Mouse (Mus musculus) stomach, embryonic 14.5 days (tissue): Measurements from ENCODE around the gene Ak9. TPM values are rescaled to one million over a fixed set of nuclear protein-coding genes. Genes with fewer than 3 reads are reported as not detected.
A peak's percentile ranks its signal among the peaks of the same experiment; 100 is the strongest.

Experiments
- ATAC-seq: fragments of 200-750 bp; cut with Nextera tagmentation; 2 replicates; pipeline ENCODE4 v1.8.0; 2017; ENCODE audit warnings: low read depth, moderate TSS enrichment; ENCODE audit not compliant: insufficient number of reproducible peaks, insufficient read depth, low FRiP score
- H3K27ac ChIP-seq: fragments of 300-500 bp; sonication (generic); 2 replicates; pipeline ENCODE4 v1.5.1; 2014; ENCODE audit warnings: mild to moderate bottlenecking, low read length, moderate library complexity, mixed read lengths
- H3K27me3 ChIP-seq: fragments of 300-500 bp; sonication (generic); 2 replicates; pipeline ENCODE4 v1.6.1; 2014; ENCODE audit warnings: low read length, control low read depth, mixed read lengths; ENCODE audit not compliant: control insufficient read depth, insufficient read depth
- H3K36me3 ChIP-seq: fragments of 300-500 bp; sonication (generic); 2 replicates; pipeline ENCODE4 v1.6.1; 2014; ENCODE audit warnings: mild to moderate bottlenecking, control low read depth, low read length, moderate library complexity, mixed read lengths; ENCODE audit not compliant: control insufficient read depth, insufficient read depth
- H3K4me1 ChIP-seq: fragments of 300-500 bp; sonication (generic); 2 replicates; pipeline ENCODE4 v1.6.1; 2014; ENCODE audit warnings: low read length, control low read depth, mixed read lengths; ENCODE audit not compliant: control insufficient read depth, insufficient read depth
- H3K4me2 ChIP-seq: fragments of 300-500 bp; sonication (generic); replicated peaks from 2 replicates; pipeline ENCODE4 v1.6.1; 2014; ENCODE audit warnings: low read depth, low read length, control low read depth
- H3K4me3 ChIP-seq: fragments of 300-500 bp; sonication (generic); 2 replicates; pipeline ENCODE4 v1.5.1; 2014; ENCODE audit warnings: low read depth, low read length, control low read depth
- H3K9ac ChIP-seq: fragments of 300-500 bp; sonication (generic); replicated peaks from 2 replicates; pipeline ENCODE4 v1.6.1; 2014; ENCODE audit warnings: low read depth, mild to moderate bottlenecking, control low read depth, low read length, moderate library complexity, mixed read lengths
- H3K9me3 ChIP-seq: fragments of 300-500 bp; sonication (generic); 2 replicates; pipeline ENCODE4 v1.6.1; 2016; ENCODE audit warnings: low read depth, low read length, control low read depth; ENCODE audit not compliant: control insufficient read depth
- WGBS: fragments of 180-500 bp; shearing (Covaris S2); extraction: QIAGEN DNeasy Blood & Tissue Kit; methylation state at CpG from one replicate; pipeline ENCODE4 v1.1.7; 2014; 5-methylcytosine and 5-hydroxymethylcytosine counted together
- polyA plus RNA-seq: library from polyadenylated mRNA; unstranded; fragments of >200 nt; fragmentation: Nextera tagmentation; extraction: Ambion mirVana; gene quantifications from 2 replicates; pipeline ENCODE4 v1.2.1, GENCODE M21; 2014

Ak9 gene
- polyA plus RNA-seq, 1 experiment from 2014 or later: not detected

DNA sequence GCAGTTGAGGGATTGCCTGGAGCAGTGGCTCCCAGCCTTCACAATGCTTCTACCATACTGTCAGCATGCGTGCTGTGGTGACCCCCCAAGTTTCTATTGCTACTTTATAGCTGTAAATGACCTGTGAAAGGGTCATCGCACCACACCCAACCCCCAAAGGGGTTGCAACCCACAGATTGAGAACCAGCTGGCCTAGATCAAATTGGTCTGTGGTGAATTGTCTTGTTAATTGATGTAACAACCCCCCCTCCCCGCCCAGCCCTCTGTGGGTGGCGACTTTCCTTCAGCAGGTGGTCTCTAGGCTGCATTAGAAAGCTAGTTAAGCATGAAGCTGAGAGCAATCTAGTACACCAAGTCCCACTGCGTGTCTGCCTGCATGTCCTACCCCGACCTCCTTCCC is 163.5 kb downstream of the Ak9 start:
- Histone ChIP-seq H3K36me3 (peaks cover 17% of the 10 kb centered on the region), H3K27ac (no peak overlapping the region), H3K9ac (no peak overlapping the region), H3K4me2 (no peak overlapping the region), H3K9me3 (no peaks in the 10 kb centered on the region), H3K4me3 (no peak overlapping the region), H3K4me1 (no peaks in the 10 kb centered on the region), H3K27me3 (no peaks in the 10 kb centered on the region)
- ATAC-seq: no peak
- 45% methylated on average over 6 of the region's 6 CpGs for WGBS

DNA sequence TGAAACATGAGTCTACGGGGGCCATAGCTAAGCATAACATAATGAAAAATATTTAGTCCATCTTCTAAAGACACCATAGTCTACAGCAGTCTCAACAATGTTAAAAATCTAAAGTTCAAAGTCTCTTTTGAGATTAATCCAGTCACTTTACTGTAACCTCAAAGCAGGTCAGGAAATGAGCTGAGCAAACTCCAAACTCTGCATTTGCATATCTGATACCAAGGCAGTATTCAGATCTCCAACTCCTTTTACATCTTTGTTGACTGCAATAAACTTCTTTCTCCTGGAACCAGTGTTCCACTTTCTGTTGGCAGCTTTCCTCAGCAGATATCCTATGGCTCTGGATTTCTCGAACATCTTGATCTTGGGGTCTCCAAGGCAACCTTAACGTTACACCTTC is 166.9 kb downstream of the Ak9 start:
- no peaks in the 10 kb centered on the region for H3K9me3 ChIP-seq
- H3K4me3 ChIP-seq: no peak overlapping the region
- no peaks in the 10 kb centered on the region for H3K27me3 ChIP-seq
- ATAC-seq: no peak
- no peaks in the 10 kb centered on the region; the same call in 1 of the 2 replicates for H3K36me3 ChIP-seq
- 87% methylated on average over 3 of the region's 3 CpGs for WGBS
- no peak overlapping the region for H3K4me2 ChIP-seq
- H3K9ac ChIP-seq: no peak overlapping the region
- peaks cover 9% of the 10 kb centered on the region for H3K4me1 ChIP-seq
- H3K27ac ChIP-seq: no peak overlapping the region

DNA sequence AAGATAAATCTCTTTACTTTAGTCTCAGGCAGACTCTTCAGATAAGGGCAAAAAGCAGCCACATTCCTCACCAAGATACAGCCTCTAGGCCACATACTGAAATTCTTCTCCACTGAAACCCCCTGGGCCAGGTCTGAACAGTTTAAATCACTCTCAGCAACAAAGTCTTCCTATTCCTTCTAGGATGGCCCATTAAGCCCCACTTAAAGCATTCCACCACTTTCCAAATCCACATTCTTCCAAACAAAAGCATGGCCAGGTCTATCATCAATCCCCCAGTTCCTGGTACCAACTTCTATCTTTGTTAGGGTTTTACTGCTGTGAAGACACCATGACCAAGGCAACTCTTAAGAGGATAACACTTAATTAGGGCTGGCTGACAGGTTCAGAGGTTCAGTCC is 168.8 kb downstream of the Ak9 start:
- no peak for ATAC-seq
- Histone ChIP-seq H3K27ac (no peak overlapping the region), H3K4me2 (no peak overlapping the region), H3K9me3 (no peaks in the 10 kb centered on the region), H3K4me3 (no peak overlapping the region), H3K9ac (no peak overlapping the region), H3K36me3 (no peaks in the 10 kb centered on the region), H3K27me3 (no peaks in the 10 kb centered on the region), H3K4me1 (peaks cover 13% of the 10 kb centered on the region)

DNA sequence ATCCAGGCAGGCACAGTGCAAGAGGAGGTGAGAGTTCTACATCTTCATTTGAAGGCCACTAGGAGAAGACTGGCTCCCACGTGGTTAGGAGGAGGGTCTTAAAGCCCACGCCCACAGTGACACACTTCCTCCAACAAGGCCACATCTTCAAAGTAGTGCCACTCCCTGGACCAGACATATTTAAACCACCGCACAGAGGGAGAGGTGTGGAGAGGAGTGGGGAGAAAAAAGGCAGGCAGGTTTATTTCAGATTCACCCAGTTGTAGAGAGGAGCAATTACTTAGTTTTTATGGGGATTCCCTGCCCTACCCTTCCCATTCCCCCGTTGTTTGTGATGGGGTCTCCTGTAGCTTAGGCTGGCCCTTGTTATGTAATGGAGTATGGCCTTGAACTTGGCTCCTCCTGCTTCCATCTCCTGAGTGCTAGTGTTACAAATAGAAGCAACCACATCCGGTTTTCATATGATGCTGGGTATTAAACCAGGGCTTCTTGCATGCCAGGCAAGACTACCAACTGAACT is 169.2 kb downstream of the Ak9 start:
- no peak overlapping the region for H3K4me3 ChIP-seq
- no peak overlapping the region for H3K4me2 ChIP-seq
- H3K36me3 ChIP-seq: no peaks in the 10 kb centered on the region
- no peaks in the 10 kb centered on the region for H3K9me3 ChIP-seq
- H3K9ac ChIP-seq: no peak overlapping the region
- WGBS: 79% methylated on average over 5 of the region's 5 CpGs
- H3K27me3 ChIP-seq: no peaks in the 10 kb centered on the region
- no peak overlapping the region for H3K27ac ChIP-seq
- no peak for ATAC-seq
- H3K4me1 ChIP-seq: peaks cover 16% of the 10 kb centered on the region

DNA sequence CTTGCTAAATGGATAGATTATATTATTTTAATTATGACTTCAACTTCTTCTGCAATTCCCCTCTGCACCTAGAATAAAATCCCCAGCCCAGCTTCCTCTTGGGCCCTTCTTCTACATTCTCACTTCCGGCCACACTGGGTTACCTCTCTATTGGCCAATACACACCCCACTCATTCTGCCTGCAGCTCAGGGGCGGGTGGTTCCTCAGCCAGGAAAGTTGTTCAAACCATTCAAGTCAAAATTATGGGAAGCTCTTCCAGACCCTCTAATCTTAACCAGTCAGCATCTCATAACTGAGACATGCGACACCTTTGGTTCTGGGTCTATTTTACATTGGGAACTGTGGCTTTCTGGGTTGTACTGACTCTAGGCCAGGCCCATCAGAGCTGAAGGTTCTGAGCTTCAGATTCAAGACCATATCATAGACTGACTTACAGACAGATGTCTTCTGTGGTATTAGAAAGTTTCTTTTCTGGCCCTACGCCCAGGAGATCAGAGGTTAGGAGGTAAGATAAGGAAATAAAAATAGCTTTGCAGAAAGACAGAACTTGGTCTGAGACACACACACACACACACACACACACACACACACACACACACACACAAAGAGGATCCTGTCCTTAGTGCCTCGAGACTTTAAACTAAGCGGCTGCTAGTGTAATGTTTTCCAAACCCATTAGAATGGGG is 170.1 kb downstream of the Ak9 start:
- no peak for ATAC-seq
- no peaks in the 10 kb centered on the region for H3K36me3 ChIP-seq
- H3K9me3 ChIP-seq: no peaks in the 10 kb centered on the region
- peak overlapping the region; percentile 60; the same call in 1 of the 2 replicates for H3K27ac ChIP-seq
- H3K4me1 ChIP-seq: peaks cover 19% of the 10 kb centered on the region
- no peak overlapping the region for H3K4me3 ChIP-seq
- H3K27me3 ChIP-seq: no peaks in the 10 kb centered on the region
- no peak overlapping the region for H3K4me2 ChIP-seq
- 66% methylated on average over 6 of the region's 6 CpGs for WGBS
- no peak overlapping the region for H3K9ac ChIP-seq

DNA sequence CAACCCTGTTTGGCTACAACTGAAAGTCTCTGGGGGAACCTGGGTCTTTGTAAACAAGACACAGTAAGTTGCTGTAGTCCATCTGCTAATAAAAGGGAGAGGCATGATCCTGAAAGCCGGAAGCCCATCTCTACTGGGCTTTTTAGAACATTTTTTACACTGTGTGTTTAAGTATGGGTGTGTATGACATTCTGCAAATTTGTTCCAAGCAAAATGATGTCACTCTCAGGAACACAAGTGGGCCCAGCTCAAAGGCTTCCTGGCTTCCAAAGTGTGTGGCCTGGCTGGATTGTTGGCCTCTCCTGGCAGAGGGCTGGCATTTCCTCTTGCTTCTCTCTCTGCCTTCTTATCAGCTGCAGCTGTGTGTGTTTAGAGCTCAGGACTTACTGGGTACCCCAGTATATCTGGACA is 171.2 kb downstream of the Ak9 start:
- Histone ChIP-seq H3K4me1 (peaks cover 19% of the 10 kb centered on the region), H3K27ac (peak overlapping the region; percentile 58), H3K9ac (no peak overlapping the region), H3K36me3 (no peaks in the 10 kb centered on the region; the same call in 1 of the 2 replicates), H3K9me3 (no peaks in the 10 kb centered on the region), H3K4me3 (no peak overlapping the region), H3K4me2 (0 out of 2 replicates have a peak overlapping the region, but pooled peaks have one; percentile 89), H3K27me3 (no peaks in the 10 kb centered on the region)
- no peak for ATAC-seq
- 43% methylated on average over 1 of the region's 1 CpGs for WGBS

DNA sequence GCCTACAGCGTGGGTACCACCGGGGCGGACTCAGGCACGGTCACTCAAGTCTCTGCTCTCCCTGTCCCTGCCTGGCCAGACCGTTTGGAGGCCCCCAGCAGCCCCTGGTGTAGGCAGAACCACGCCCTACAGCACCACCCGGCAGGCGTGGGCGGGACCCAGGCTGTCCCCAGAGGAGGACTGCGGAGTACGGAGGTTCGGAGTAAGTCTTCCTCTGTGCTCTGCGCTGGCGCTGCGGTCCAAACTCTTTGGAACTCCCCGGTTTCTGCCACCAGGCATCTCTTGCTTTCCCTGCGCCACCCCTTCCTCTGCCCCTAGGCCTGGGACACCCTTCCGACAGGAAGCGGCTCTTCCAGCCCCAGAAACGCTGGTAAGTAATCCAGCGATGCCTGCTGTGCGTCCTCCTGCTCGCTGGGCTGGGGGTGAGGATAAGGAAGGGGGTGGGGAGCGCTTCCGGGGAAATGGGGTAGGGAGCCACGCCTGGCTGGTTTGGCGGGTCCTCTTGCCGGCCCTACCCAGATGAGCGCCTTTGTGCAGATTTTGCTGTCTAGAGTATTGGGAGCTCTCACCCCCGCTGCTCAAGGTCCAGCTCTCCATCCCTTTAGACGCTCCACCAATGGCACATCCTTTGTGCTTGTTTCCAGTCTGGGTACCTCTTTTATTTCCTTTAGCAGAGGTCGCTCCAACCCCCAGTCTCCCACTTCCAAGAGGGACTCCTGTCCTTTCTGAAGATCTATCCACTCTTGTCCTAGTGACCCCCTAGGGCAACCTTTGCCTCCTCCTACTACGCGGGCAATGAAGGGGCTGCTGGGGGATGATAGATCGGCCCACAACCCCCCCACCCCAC is 172.6 kb downstream of the Ak9 start, which contains the start of gene Mical1:
Mical1 (plus strand) TSS at position 144 of the 847 bp plus-strand sequence.
- Histone ChIP-seq H3K36me3 (no peaks in the 10 kb centered on the region; the same call in 1 of the 2 replicates), H3K4me1 (peaks cover 19% of the 10 kb centered on the region), H3K27me3 (no peaks in the 10 kb centered on the region), H3K4me3 (peak within 1 kb of the TSS; percentile 61), H3K4me2 (peak within 1 kb of the TSS; percentile 89), H3K27ac (peak within 1 kb of the TSS; percentile 83), H3K9me3 (no peaks in the 10 kb centered on the region), H3K9ac (peak within 1 kb of the TSS; percentile 50)
- 0% methylated on average over 35 of the region's 35 CpGs for WGBS
- ATAC-seq: peak; percentile 63

DNA sequence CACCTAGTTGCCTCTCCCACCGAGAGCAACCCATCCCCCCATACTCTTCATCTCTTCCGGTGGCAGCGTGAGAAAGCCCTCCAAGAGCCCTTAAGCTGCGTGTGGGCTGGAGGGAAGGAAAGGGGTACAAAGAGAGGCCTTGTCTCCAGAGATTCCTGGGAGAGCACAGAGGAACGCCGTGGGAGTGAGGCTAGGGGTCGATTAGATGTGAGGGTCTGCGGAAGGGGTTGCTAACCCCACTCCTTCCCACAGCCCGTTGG is 173.2 kb downstream of the Ak9 start:
- H3K27me3 ChIP-seq: no peaks in the 10 kb centered on the region
- H3K4me3 ChIP-seq: peak overlapping the region; percentile 61
- under 1% methylated on average over 9 of the region's 9 CpGs for WGBS
- ATAC-seq: 0 out of 2 replicates have a peak, but pooled peaks have one; percentile 4
- peak overlapping the region; percentile 89 for H3K4me2 ChIP-seq
- H3K36me3 ChIP-seq: peaks cover under 1% of the 10 kb centered on the region; the same call in 1 of the 2 replicates
- H3K4me1 ChIP-seq: peaks cover 19% of the 10 kb centered on the region
- H3K9ac ChIP-seq: peak overlapping the region; percentile 50
- peak overlapping the region; percentile 83 for H3K27ac ChIP-seq
- H3K9me3 ChIP-seq: no peaks in the 10 kb centered on the region
